Mouse (Mus musculus): ENCODE results near the gene Kif3b. TPM values are rescaled to one million over a fixed set of nuclear protein-coding genes. Genes with fewer than 3 reads are reported as not detected.

The Kif3b gene
- total RNA-seq, 2 experiments from 2014 or later = 83.0 to 89.2 TPM

DNA sequence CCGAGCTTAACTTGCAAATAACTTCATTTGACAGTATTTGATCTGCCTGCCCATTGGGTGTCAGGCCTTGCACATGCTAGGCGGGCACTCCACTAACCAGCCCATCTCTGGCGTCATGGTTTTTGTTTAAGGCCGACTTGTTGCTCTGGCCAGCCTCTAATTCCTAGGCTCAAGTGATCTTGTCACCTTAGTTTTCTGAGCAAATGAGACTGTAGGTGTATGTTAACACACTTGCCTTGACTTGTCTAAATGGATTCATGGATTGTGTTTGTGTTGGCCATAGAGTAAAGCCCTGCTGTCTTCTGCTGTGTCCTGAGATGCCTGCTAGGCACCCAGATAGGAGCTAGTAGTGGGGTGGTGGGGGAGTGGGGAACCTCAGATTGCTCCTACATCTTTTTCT lies 4.0 kb downstream of the Kif3b start:
- DNase-seq (ENCODE audit: low spot score in 2 of 2) = no peak

DNA sequence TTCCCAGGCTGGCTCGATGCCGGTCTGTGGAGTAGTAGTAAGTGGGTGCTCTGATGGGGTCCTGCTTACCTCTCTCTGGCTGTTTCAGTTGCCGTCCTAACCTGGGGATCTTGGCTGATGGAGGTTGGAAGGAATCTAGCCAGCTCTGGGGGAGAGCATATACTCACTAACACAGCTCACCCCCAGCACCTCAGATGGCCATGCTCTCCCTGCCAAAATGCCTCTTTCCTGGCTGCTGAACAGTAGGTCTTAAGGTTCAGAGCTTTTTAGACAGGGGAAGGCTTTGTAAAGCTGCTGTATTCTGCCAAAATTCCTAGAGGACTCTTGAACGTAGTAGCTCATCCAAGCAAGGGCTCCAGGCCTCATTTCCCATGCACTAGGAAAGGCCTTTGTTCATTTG lies 6.6 kb downstream of the Kif3b start:
- no peak for DNase-seq (ENCODE audit: low spot score in 2 of 2)

DNA sequence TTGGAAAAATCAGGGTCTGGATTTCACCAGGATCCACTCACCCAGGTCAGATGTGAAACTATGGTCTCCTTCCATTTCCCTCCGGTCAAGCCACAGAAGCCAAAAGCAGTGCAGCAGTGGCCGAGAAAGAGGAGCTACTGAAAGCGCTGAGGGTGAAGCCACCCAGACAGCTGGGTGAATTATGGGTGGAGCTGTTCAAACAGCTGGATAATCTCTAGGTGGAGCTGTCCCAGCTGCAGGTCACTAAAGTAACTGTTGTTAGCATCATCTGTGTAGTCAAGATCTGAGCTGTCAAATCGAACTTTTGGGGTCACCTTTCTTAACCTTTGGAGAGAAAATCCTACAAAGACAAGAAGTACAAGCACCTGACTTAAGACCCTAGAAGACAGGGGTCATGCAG lies 7.2 kb downstream of the Kif3b start:
- no peak for DNase-seq (ENCODE audit: low spot score in 2 of 2)

DNA sequence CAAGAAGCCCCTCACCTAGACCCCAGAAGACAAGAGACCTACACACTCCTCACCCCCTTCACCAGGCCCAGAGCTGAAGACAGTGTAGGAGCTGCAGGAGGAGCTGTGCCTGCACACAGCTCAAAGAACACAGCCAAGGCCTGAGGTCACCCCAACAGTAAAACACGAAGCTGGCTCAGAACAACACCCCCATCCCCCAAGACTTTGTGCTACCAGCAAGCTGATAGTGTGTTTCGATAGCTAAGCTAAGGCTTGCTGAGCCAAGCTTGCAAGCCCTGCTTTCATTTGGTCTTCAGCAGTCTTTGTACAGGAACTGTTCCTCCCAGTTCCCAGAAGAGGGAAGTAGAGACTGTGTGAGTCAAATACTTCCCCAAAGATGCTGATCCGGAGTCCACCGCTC lies 7.7 kb downstream of the Kif3b start:
- no peak for DNase-seq (ENCODE audit: low spot score in 2 of 2)

DNA sequence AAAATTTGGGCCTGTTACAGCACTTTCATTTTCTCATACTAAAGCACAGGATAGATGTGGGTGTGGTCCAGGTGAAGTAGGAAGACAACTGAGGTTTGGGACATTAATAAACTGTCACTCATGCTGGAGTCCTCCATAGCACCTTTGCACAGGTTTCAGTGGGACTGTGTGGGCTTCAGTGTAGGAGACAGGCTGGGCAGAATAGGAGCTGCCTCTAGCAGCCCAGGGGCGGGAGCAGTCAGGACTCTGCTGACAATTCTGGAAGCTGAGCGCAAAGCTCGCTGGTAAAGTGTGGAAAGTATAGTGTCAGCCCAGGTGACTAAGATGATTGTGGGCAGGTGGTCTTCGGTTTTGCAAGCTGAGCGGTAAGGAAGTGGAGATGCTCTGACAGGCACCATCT lies 9.9 kb downstream of the Kif3b start:
- DNase-seq (ENCODE audit: low spot score in 2 of 2) = no peak

DNA sequence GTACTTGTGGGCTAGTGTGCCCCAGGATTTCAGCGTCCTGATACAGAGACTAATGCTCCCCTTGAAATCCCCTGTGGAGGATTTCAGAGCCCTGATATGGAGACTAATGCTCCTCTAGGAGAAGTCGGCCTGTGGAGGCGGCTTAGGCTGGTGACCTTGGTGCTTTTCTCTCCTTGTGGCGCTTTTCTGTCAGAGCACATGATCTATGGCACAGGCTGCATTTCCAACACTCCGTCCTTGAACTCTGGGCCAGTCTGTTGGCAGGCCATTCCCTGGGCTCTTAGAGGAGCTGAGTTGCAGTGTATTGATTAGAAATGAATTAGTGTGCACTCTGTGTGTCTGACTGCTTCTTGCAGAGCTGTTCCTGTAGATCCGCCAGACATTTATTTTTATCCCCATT lies 14.0 kb downstream of the Kif3b start:
- DNase-seq (ENCODE audit: low spot score in 2 of 2) = no peak

DNA sequence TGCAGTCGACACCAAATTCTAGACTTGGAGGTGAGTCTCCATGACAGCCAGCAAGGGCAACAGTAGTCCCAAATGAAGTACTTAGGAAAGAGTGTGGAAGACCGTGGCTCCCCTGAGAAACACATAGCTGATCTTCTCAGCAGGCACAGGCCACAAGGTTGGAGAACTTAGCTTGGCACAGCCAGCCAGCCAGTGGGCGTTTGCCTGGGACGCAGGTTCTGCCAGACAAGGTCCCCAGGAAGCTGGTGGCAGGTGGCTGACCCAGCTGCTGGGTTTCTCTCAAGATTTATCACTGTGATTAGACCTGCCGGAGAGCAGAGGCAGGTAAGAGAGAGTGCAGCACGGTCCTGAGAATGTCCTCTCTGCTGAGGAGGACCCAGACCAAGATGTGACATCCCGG lies 17.4 kb downstream of the Kif3b start:
- DNase-seq (ENCODE audit: low spot score in 2 of 2) = no peak

DNA sequence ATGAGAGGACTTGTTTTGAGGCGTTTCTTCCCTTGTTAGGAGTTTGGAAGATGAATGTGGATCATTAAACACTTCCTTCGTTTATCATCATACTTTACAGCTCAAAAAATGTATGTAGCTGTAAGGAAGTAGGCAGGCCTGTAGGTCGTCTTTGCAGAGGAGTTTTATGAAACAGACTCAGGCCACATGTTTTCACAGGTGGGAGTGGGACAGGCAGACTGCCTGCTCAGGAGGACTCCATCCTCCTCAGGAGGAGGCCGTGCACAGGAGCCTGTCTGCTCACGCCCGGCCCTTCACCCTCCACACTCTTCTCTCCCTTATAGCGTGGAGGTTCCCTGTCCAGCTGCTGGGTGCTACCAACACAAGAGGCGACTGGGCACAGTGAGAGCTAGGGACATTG lies 17.9 kb downstream of the Kif3b start:
- no peak for DNase-seq (ENCODE audit: low spot score in 2 of 2)

DNA sequence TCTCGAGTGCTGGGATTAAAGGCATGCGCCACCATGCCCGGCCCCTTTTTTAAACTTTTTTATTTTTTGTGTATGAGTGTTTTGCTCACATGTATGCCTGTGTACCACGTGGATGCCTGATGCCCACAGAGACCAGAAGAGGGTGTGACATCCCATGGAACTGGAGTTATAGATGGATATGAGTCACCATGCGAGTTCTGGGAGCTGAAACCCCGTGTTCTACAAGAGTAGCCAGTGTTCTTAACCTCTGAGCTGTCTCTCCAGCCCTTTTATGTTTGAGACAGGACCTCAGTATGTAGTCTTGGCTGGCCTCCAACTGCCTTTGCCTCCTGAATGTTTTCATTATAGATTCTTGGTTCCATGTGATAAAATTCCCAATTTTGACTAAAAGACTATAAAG lies 19.0 kb downstream of the Kif3b start:
- no peak for DNase-seq (ENCODE audit: low spot score in 2 of 2)

DNA sequence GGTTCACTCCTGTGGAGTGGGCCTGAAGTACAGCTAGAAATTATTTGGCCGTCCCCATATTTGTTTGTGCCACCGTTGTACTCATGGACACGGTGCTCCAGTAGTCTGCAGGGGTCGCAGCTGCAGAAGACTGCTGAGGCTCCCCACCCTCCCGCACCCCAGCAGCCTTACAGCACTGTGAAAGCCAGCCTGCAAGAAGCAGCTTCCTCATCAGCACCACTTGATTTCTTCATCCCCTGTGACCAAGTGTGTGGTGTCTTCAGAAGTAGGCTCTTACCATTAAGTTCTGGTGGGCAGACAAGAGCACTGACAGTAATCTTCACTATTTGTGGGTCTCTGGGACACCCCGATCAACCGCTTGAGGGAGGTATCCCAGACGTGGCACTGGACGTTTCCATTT lies 21.7 kb downstream of the Kif3b start:
- no peak for DNase-seq (ENCODE audit: low spot score in 2 of 2)

DNA sequence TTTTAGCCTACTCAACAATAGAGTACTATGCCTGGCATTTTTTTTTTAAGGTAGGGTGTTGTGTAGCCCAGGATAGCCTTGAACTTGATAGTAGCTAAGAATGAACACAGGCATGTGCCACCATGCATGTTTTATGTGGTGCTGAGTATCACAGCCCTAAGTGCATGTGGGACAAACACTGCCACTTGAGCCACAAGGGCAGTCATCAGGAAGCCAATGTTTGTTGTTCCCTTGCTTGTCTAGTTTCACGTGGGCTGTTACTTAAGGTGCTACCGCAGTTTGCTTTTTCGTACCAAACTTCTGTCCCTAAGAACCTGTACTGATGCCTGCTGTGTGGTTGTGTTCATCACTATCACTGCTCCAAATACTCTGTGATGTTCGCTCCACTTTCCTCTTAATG lies 27.2 kb downstream of the Kif3b start:
- DNase-seq (ENCODE audit: low spot score in 2 of 2) = no peak

DNA sequence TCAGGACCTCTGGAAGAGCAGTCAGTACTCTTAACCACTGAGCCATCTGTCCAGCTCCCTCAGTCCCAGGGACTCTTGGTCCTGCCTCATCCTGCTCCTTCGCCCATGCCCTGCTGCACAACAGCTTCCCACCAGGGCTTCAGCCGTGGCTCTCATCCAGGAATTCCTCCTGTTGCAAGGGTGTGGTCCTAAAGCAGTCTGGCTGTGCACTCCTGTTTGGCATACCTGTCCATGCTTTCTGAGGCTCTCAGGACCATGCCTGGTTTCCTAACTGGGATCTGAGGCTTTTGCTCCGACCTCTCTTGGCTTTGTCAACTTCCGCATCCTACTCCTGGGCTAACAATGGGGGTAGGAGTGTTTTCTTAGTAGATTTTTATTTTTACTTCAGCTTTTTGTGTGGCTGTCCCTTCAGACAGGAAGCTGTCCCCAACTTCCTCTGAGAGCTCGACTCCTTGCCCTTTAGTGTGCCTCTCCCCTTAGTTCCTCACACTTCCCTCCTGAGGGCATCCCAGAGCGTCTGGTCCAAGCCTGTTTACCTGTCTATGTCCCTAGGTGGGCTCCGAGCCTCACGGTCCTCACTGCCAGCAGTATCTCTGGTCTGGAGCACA lies 27.9 kb downstream of the Kif3b start:
- no peak for DNase-seq (ENCODE audit: low spot score in 2 of 2)

DNA sequence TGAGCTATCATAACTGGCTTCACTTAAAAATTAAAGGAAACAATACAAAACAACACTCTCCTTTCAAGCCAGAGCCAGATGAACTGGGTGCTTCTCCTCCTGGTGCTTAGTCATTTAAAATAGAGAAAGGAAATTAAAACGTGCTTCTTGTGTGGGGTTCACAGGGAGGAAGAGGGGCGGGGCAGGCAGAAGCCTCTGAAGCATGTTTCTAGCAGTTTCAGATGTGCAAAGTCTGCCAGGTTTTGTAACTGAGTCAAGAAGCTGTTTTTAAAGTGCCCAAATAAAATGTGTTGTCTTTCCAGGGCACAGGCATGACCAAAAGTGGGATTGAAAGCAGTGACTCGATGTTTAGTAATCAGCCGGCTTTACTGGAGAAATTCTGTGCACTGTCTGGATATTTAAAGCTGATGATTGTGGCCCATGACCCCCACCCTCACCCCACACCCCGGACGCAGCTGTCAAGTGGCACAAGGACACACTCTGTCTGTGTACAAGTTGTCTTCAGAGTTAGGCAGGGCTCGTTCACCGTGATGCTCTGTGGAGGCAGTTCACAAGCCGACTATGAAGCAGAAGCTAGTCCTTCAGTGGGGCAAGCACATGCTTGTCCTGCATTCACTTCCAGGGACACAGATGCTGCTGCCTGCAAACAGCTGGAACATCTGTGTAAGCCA lies 34.6 kb downstream of the Kif3b start:
- no peak for DNase-seq (ENCODE audit: low spot score in 2 of 2)

DNA sequence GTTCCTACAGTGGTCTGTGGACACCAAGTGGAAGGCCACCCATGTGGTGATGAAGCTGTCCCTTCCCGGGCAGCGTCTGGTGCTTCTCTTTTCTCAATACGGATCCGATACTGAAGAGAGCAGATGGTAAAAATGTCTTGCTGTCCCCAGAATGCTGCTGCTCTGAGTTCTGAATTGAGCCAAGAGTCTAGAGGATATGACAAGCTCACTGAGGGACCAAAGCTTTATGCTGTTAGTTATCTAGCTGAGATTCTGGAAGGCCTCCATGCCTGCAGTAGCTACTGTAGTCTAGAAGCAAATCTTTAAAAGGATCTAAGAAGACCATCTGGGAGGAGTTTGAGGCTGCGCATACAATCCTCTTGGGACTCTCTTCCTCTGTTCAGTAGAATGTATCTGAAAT lies 41.1 kb downstream of the Kif3b start:
- DNase-seq (ENCODE audit: low spot score in 2 of 2) = no peak

DNA sequence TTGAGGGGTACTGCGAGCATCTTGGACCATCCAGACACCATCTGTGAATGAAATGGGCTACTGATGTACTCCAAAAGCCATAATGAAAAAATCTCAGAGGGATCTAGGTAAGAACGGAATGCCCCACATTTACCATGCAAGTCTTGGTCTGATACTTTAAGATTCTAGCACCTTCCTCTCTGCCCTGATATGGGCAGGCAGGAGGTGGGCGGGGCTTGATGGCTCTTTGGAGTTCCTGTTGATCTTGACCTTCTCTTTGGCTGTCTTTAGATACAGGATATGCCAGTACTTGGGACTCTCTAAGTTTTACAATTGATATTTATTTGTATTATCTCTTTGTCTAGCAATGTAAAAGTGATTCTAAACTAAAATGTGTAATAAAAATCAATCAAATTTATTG lies 41.8 kb downstream of the Kif3b start:
- DNase-seq (ENCODE audit: low spot score in 2 of 2) = no peak

DNA sequence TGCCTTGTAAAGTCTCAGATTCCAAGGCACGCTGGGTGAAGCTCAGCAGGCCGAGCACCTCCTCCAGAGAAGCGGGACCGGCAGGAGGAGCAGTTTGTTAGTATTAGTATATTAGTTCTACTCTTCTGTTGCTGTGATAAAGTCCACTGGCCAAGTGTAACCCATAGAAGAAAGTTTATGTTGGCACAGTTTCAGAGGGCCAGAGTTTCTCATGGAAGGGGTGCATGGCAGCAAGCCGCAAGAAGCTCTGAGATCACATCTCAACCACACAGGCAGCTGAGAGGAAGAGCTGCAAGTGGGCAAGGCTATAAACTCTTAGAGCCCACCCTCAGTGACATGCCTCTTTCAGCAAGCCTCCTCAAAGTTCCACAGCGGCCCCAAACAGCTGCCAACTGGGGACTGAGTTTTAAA lies 42.6 kb downstream of the Kif3b start:
- no peak for DNase-seq (ENCODE audit: low spot score in 2 of 2)

DNA sequence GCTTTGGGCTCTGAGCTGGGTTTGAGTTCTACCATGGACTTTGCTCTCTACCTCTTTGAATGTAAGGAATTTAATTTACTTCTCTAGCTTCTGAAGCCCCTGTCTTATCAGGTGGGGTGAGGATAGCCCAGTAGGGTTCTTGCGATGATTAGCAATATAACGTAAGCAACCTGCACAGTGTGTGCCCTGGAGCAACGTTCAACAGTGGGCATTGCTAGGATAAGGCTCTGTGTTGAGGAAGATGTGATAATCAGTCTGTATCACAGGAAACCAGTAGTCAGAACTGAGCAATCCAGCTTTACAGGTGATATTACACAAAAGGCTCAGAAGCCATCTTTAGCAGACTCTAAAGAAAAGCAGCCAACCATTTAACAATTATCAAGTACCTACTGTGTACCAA lies 43.1 kb downstream of the Kif3b start:
- DNase-seq (ENCODE audit: low spot score in 2 of 2) = no peak

DNA sequence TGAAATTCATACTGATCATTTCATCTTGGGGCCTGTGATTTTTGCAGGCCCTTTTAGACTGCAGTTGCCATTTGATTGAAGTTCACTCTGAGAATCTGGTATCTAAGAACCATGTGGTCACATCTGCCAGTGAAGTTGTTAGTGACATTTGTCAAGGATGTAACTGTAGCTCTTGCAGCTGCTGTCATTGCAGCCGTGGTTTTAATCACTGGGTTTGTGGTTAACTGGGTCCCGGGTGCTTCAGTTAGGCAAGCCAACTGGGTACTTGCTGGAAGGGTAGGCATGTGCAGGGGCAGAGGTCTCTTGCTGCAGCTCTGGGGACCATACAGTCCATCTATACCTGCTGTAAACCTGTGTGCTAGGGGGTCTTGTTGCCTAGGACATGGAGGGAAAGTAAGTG lies 44.9 kb downstream of the Kif3b start:
- no peak for DNase-seq (ENCODE audit: low spot score in 2 of 2)

DNA sequence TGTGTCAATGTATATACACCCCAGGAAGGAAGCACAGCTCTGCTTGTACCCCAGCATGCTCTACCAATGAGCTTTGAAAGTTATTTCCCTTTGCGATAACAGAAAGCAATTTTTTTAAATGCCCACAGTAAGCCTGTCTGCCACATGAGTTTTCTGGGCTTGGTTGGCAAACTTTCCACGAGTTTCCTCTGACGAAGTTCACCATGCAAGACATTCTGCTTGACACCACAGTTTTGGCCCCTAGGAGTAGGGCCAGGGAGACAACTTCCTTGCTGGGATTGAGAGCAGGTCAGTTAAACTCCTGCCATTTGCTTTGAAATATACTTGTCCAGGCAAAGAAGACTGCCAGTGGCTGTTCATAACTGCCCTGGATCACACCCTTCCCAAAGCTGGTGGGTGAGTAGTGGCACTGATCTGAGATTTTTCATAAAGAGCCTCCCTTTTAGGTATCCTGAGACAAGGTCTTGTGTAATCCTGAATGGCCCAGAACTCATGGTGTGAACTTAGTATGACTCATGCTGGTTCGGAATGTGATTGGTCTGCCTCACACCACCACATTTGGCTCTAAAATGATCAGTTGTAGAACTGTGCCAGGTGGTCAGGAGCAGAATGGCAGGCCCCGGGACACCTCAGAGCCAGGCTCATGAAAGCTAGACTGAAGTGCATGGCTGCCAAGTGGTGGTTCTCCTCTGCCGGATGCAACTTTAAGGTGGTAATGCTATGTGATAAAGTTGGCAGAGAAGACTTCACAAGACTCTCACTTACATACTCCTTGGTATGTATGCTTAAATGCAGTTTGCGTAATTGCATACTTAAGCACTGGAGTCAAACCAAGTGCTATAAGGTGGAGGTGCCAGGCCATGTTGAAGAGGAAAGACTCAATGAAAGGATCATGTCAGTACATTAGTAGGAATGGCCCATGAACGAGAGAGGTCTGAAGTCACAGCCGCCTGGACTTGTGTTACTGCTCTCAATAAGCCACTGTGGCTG lies 47.4 kb downstream of the Kif3b start:
- no peak for DNase-seq (ENCODE audit: low spot score in 2 of 2)

DNA sequence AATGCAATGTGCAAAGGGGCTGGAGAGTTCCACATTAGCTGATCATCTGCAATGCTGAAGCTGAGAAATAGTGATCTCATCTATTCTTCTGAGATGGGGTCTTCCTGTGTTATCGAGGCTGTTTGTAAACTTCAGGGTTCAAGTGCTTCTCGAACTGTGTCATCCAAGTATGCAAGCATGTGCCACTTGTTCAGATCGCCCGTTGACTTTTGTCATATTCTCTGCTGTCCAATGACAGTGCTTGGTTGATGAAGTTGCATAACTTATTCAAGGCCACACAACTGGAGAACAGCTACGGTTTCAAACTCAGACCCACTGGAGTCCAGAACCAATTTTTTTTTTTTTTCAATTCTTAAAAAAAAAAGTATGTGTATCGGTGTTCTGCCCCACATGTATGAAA lies 51.0 kb downstream of the Kif3b start:
- no peak for DNase-seq (ENCODE audit: low spot score in 2 of 2)

DNA sequence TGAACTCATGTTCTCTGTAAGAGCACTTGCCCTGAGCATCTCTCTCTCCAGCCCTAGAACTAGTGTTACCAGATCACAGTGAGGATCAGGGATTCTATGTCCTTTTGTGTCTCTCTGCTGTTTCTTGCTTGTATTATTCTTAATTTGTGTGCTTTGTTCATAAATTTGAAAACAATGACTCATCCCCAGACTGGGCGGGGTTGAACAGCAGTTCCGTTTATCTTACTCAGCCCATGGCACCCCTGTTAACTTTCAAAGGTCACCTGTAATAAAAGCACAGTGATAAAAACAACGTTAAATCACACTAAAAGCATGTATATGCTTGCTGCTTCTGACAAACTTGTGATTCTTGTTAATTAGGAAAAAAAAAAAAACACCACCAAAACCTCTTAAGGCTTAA lies 51.4 kb downstream of the Kif3b start:
- no peak for DNase-seq (ENCODE audit: low spot score in 2 of 2)

DNA sequence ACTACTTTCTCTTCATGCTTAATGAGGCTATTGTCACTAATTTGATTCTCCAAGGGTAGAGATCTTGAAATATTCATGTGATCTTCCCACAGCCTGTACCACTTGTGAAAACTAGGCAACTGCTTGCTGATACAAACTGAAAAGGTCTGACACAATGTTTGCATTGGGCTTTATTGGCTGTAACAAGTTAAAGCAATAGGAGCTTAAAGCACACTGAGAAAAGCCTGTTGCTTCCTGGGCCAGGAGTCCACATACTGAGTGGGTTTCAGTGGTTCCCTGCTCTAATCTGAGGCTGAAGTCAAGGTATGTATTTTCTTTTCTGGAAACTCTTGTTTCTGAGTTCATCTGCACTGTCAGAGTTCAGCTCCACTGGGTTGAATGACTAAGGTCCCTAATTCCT lies 52.0 kb downstream of the Kif3b start:
- DNase-seq (ENCODE audit: low spot score in 2 of 2) = no peak

Data from layer of hippocampus, postnatal 10 days (tissue).